In the genomic region with DNA sequence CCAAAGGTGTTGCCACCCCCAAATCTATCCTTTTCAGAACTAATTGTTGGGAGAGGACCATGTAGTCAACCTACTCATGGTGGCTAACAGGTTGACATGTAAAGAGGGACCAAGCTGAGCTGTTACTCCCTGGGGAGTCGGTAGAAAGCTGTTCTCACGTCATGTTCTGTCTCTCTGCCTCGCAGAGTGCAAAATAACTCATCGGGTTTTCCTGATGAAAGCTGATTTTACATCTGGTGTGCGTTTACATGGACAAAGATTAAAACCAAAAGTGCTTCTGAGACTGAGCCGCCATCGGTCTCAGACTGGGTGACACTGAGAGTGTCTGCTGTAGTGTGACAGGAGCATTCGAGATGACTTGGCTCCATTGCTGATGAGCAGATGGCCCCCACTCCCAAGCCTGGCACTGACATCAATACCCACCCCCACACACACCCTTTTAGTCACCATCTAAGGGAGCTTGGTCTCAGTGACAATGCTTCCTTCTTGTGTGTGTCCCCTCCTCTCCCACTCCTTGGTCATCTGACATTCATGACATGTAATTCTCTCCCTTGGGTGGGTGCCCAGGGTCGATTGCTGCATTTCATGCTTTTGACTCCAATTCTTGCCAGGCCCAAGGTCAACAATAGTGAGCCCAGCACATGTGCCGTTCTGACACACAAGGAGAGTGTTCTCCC, we compare ENCODE assay signal across 12 mouse cellular contexts. TPM values are rescaled to one million over a fixed set of nuclear protein-coding genes. Genes with fewer than 3 reads are reported as not detected.
A peak's percentile ranks its signal among the peaks of the same experiment; 100 is the strongest.
DNase-seq lines count a peak whose midpoint lies in the region; ATAC-seq and TF ChIP-seq lines count a peak whose summit lies in the region.
"Had no signal": no experiment of that assay in that cellular context is flagged by ENCODE, and none has a peak within 500 bp of the region (broad histone marks: within the 10 kb centered on the region; RNA-seq: fewer than 3 reads in every experiment).

No protein-coding gene starts in this region.

- peak; percentile 96 for ATAC-seq in forebrain, postnatal 0 days
- ATAC-seq in granulocyte monocyte progenitor cell, adult 5-6 weeks (replicated peaks; ENCODE audit: poor library complexity, severe bottlenecking): no peak

- H3K36me3 ChIP-seq in forebrain, postnatal 0 days (ENCODE audit: insufficient read depth): no peaks in the 10 kb centered on the region
- H3K36me3 ChIP-seq: midbrain, embryonic 12.5 days had no signal

- WGBS in forebrain, postnatal 0 days: 40% methylated on average over 10 of the region's 10 CpGs

- peaks cover 6% of the 10 kb centered on the region; the same call in 1 of the 2 replicates for H3K4me1 ChIP-seq in forebrain, postnatal 0 days (ENCODE audit: insufficient read depth)

- no peaks in the 10 kb centered on the region for H3K27me3 ChIP-seq in forebrain, postnatal 0 days (ENCODE audit: insufficient read depth, low read length)
- H3K27me3 ChIP-seq: midbrain, embryonic 12.5 days had no signal

- no peak for TF ChIP-seq CTCF in forebrain, postnatal 0 days (IDR thresholded peaks at IDR 0.05; ENCODE audit: low read depth)
- no peak for TF ChIP-seq CTCF in left cerebral cortex, adult 2 months (IDR thresholded peaks at IDR 0.05)

- intact Hi-C loops in left cerebral cortex, adult 2 months (cut with DNase I): no loop called here

- peak; percentile 44 to 68 for DNase-seq in frontal cortex, adult 2 months (ENCODE audit: extremely low spot score in 1 of 2, low spot score in 1 of 2)
- DNase-seq in frontal cortex, postnatal 25 days (ENCODE audit: low spot score in 2 of 2): no peak
- peak; percentile 91 for DNase-seq in brain, adult 2 months (ENCODE audit: low read depth, low spot score)
- DNase-seq in forebrain, postnatal 0 days: peak; percentile 67
- DNase-seq in left cerebral cortex, adult 2 months (ENCODE audit: extremely low spot score in 1 of 2, low spot score in 2 of 2): peak in 1 of 2 experiments; percentile 43
- no peak for DNase-seq in thymus, postnatal 36 days
- no peak for DNase-seq in spleen, postnatal 36 days (ENCODE audit: low spot score in 2 of 2)
- DNase-seq: embryo, embryonic 11 days; kidney, adult 18-20 months had no signal

- H3K9me3 ChIP-seq in forebrain, postnatal 0 days (ENCODE audit: low read length): no peaks in the 10 kb centered on the region
- H3K9me3 ChIP-seq: midbrain, embryonic 12.5 days had no signal

- H3K9ac ChIP-seq in forebrain, postnatal 0 days: no peak overlapping the region
- H3K9ac ChIP-seq: midbrain, embryonic 12.5 days had no signal

- H3K4me3 ChIP-seq in forebrain, postnatal 0 days (ENCODE audit: low read depth, low read length): no peak overlapping the region
- no peak overlapping the region for H3K4me3 ChIP-seq in left cerebral cortex, adult 2 months
- H3K4me3 ChIP-seq: midbrain, embryonic 12.5 days had no signal

- no peak overlapping the region for H3K4me2 ChIP-seq in forebrain, postnatal 0 days (ENCODE audit: low read depth)
- H3K4me2 ChIP-seq: midbrain, embryonic 12.5 days had no signal

- H3K27ac ChIP-seq in forebrain, postnatal 0 days (ENCODE audit: low read depth, low read length): peak overlapping the region; percentile 54; the same call in 1 of the 2 replicates
- peak overlapping the region; percentile 38 for H3K27ac ChIP-seq in left cerebral cortex, adult 2 months

RNA-seq across cellular contexts. Expression of a gene that starts 12.4 kb away (rescaled TPM):
- polyA plus RNA-seq in frontal cortex, adult 2 months (2012; rRNA removed): 57.6 and 60.4 TPM in 2 replicates
- 25.5 and 32.0 TPM in 2 replicates for total RNA-seq in forebrain, postnatal 0 days (2014; rRNA removed)
- polyA plus RNA-seq in forebrain, postnatal 0 days (2015; fragmentation: Nextera tagmentation; extraction: Ambion mirVana): 24.8 and 32.0 TPM in 2 replicates
- total RNA-seq in left cerebral cortex, adult 2 months (2021): 100 to 1,000 TPM; 179 to 199 TPM
- 39.9 and 51.5 TPM in 2 replicates for total RNA-seq in granulocyte monocyte progenitor cell, adult 5-6 weeks (2014; fragmentation: Nextera tagmentation)
- 11.6 and 24.0 TPM in 2 replicates for total RNA-seq in granulocyte monocyte progenitor cell, adult 5-6 weeks (2017)

RNA-seq across cellular contexts. Expression of a gene that starts 34.4 kb away (rescaled TPM):
- polyA plus RNA-seq in frontal cortex, adult 2 months (2012; rRNA removed): not detected in 2 replicates
- not detected in 2 replicates for total RNA-seq in forebrain, postnatal 0 days (2014; rRNA removed)
- not detected in 2 replicates for polyA plus RNA-seq in forebrain, postnatal 0 days (2015; fragmentation: Nextera tagmentation; extraction: Ambion mirVana)
- total RNA-seq in left cerebral cortex, adult 2 months (2021): not detected
- total RNA-seq in granulocyte monocyte progenitor cell, adult 5-6 weeks (2014; fragmentation: Nextera tagmentation): not detected in 2 replicates
- total RNA-seq in granulocyte monocyte progenitor cell, adult 5-6 weeks (2017): not detected in 2 replicates
- polyA plus RNA-seq: limb, embryonic 14.5 days; midbrain, embryonic 12.5 days had no signal

Comparison
In these comparisons a context has a peak if more than half of its experiments do, and no peak if none do; other contexts are left out.
1. DNase-seq: peak in frontal cortex, adult 2 months (2 of 2), brain, adult 2 months (single experiment) and forebrain, postnatal 0 days (single experiment); none in frontal cortex, postnatal 25 days (0 of 2), thymus, postnatal 36 days (0 of 2) and spleen, postnatal 36 days (0 of 2).